Mouse (Mus musculus): ENCODE measurements around the gene Lsm2.
A peak's percentile ranks its signal among the peaks of the same experiment; 100 is the strongest.

DNA sequence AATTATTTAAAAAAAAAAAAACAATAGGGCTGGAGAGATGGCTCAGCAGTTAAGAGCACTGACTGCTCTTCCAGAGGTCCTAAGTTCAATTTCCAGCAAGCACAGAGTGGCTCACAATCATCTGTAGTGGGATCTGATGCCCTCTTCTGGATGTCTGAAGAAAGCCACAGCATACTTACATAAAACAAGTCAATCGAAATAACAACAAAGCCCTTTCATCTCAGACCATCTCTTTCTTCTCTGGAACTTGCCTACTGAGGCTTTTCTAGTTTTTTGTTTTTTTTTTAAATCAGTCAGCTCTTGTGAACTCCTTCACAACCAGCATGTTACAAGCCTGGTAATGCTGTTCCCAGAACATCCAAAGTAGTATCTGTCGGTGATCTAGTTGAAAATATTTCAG is 1.0 kb upstream of the Lsm2 start:
- TF ChIP-seq CTCF (IDR thresholded peaks at IDR 0.05; ENCODE audit: low read depth), result peak; percentile 63
- no peak for TF ChIP-seq EP300 (IDR thresholded peaks at IDR 0.05; ENCODE audit: low read depth)
